Mouse (Mus musculus): ENCODE results near the gene Cenpq. TPM values are rescaled to one million over a fixed set of nuclear protein-coding genes. Genes with fewer than 3 reads are reported as not detected.

Cenpq gene
- total RNA-seq, 2 experiments from 2014 or later = 5.1 to 6.3 TPM

Other genes with a start within 250 kb of the Cenpq start
- gene Esp1, start 207.9 kb downstream of the Cenpq start, total RNA-seq (2021) = not detected
- not detected for gene Crisp2, start 128.0 kb downstream of the Cenpq start, total RNA-seq (2021)
- gene Rhag, start 123.9 kb downstream of the Cenpq start, total RNA-seq (2021) = not detected
- gene 9130008F23Rik, start 54.5 kb downstream of the Cenpq start, total RNA-seq (2021) = under 1 TPM; 0.53 to 0.69 TPM
- gene Glyatl3, start 20.7 kb downstream of the Cenpq start, total RNA-seq (2021) = not detected
- gene Mut, start 362 bp downstream of the Cenpq start, total RNA-seq (2021) = 10 to 100 TPM; 33.7 to 34.4 TPM

Data from layer of hippocampus, postnatal 10 days (tissue).